Mouse (Mus musculus) kidney, postnatal 14 days (tissue): ENCODE results near the gene Dbh.

Experiments
- DNase-seq: peaks from one replicate; pipeline ENCODE4 v3.0.0; 2022; ENCODE audit warnings: mixed read lengths

Dbh gene

GRCm38 (mm10) chr2:27226572-27226971, 61.5 kb downstream of the Dbh start:
- DNase-seq: no peak

- no peak for DNase-seq
These were observed 63.9 kb downstream of the Dbh start for GRCm38 (mm10) chr2:27228809-27229480.

- no peak for DNase-seq
These were observed 64.6 kb downstream of the Dbh start for GRCm38 (mm10) chr2:27229481-27230105.

GRCm38 (mm10) chr2:27232376-27232775, 67.3 kb downstream of the Dbh start:
- peak; percentile 41 for DNase-seq
